Mouse (Mus musculus): ENCODE measurements around the gene Pkd1. TPM values are rescaled to one million over a fixed set of nuclear protein-coding genes. Genes with fewer than 3 reads are reported as not detected.

The Pkd1 gene
- polyA plus RNA-seq, 1 experiment from 2014 or later, result 31.6 TPM

DNA sequence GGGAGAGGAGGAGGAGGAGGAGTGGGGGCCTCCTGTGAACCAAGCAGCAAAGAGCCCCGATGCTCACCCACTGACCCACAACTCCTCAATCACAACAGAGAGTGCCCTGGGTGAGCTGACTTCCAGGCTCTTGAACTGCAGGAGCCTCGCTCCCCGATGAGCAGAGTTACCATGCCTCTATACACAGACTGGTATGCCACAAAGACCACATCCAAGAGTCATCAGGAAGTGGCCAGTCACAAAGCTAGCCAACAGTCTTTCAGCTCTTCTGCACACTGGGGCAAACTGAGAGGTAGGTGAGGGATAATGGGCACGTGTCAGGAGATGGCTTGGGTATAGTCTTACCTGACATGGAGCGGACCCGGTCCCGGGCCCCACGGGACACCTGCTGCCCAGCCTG lies 54.3 kb downstream of the Pkd1 start:
- Histone ChIP-seq H3K9ac (ENCODE audit: low read depth, low read length) (no peak overlapping the region), H3K9me3 (ENCODE audit: control insufficient read depth, low read length) (no peaks in the 10 kb centered on the region), H3K27ac (ENCODE audit: low read depth, low read length) (no peak overlapping the region), H3K36me3 (ENCODE audit: control insufficient read depth, insufficient read depth, low read length) (peaks cover 88% of the 10 kb centered on the region), H3K27me3 (ENCODE audit: control insufficient read depth, insufficient read depth, low read length) (no peaks in the 10 kb centered on the region), H3K4me3 (ENCODE audit: low read length) (no peak overlapping the region), H3K4me2 (replicated peaks; ENCODE audit: low read depth, low read length) (no peak overlapping the region), H3K4me1 (ENCODE audit: control insufficient read depth, insufficient read depth, low read length) (no peaks in the 10 kb centered on the region)
- WGBS, result 91% methylated on average over 8 of the region's 8 CpGs
- ATAC-seq (ENCODE audit: low FRiP score, low TSS enrichment), result no peak

- no peak overlapping the region for H3K27ac ChIP-seq (ENCODE audit: low read depth, low read length)
- H3K36me3 ChIP-seq (ENCODE audit: control insufficient read depth, insufficient read depth, low read length), result peaks cover 85% of the 10 kb centered on the region
- H3K4me2 ChIP-seq (replicated peaks; ENCODE audit: low read depth, low read length), result no peak overlapping the region
- H3K4me1 ChIP-seq (ENCODE audit: control insufficient read depth, insufficient read depth, low read length), result no peaks in the 10 kb centered on the region
- H3K9me3 ChIP-seq (ENCODE audit: control insufficient read depth, low read length), result no peaks in the 10 kb centered on the region
- 88% methylated on average over 3 of the region's 3 CpGs for WGBS
- H3K27me3 ChIP-seq (ENCODE audit: control insufficient read depth, insufficient read depth, low read length), result no peaks in the 10 kb centered on the region
- no peak overlapping the region for H3K4me3 ChIP-seq (ENCODE audit: low read length)
- ATAC-seq (ENCODE audit: low FRiP score, low TSS enrichment), result no peak
- no peak overlapping the region for H3K9ac ChIP-seq (ENCODE audit: low read depth, low read length)
Measured at GRCm38 (mm10) chr17:24604557-24604956, 54.9 kb downstream of the Pkd1 start.

DNA sequence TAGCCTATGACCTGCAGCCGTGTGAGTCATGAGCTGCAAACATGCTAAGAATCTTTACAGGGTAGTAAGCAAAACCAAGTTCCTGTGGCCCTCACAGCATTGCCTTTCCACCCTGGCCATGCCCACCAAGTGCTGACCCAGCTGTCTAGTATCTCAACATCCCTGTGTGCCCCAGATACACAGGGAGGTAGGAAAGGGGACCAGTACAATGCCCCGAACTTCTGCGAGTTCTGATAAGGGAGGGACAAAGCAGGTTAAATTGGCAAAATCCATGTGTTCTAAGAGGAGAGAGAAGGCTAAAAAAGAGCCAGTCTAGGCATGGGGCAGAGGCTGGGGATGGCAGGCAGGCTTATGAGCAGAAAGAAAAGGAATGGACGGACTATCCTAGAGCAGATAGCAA lies 58.7 kb downstream of the Pkd1 start:
- no peak for ATAC-seq (ENCODE audit: low FRiP score, low TSS enrichment)
- peaks cover 65% of the 10 kb centered on the region for H3K36me3 ChIP-seq (ENCODE audit: control insufficient read depth, insufficient read depth, low read length)
- no peak overlapping the region for H3K4me2 ChIP-seq (replicated peaks; ENCODE audit: low read depth, low read length)
- no peak overlapping the region for H3K4me3 ChIP-seq (ENCODE audit: low read length)
- no peak overlapping the region for H3K9ac ChIP-seq (ENCODE audit: low read depth, low read length)
- H3K4me1 ChIP-seq (ENCODE audit: control insufficient read depth, insufficient read depth, low read length), result no peaks in the 10 kb centered on the region
- H3K9me3 ChIP-seq (ENCODE audit: control insufficient read depth, low read length), result no peaks in the 10 kb centered on the region
- H3K27ac ChIP-seq (ENCODE audit: low read depth, low read length), result no peak overlapping the region
- H3K27me3 ChIP-seq (ENCODE audit: control insufficient read depth, insufficient read depth, low read length), result no peaks in the 10 kb centered on the region
- 92% methylated on average over 4 of the region's 4 CpGs for WGBS

DNA sequence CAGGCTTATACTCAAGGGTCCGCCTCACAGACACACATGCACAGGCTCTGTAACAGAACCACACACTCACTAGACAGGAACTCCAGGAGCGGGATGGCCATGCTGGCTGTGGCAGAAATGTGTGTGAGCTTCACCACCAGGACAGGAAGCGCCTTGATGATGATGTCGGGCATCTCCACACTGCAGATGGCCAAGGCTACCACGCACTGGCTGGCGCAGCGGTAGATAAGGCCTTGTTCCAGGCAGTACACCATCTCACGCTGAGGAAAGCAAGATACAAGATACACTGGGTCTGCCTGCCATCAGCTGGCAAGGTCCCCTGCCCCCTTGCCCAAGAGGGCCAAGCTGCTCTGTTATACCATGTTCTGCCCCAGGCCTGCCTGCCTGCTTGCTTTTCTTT lies 59.2 kb downstream of the Pkd1 start:
- Histone ChIP-seq H3K4me3 (ENCODE audit: low read length) (no peak overlapping the region), H3K36me3 (ENCODE audit: control insufficient read depth, insufficient read depth, low read length) (peaks cover 69% of the 10 kb centered on the region), H3K4me1 (ENCODE audit: control insufficient read depth, insufficient read depth, low read length) (no peaks in the 10 kb centered on the region), H3K27ac (ENCODE audit: low read depth, low read length) (no peak overlapping the region), H3K27me3 (ENCODE audit: control insufficient read depth, insufficient read depth, low read length) (no peaks in the 10 kb centered on the region), H3K9me3 (ENCODE audit: control insufficient read depth, low read length) (no peaks in the 10 kb centered on the region), H3K9ac (ENCODE audit: low read depth, low read length) (no peak overlapping the region), H3K4me2 (replicated peaks; ENCODE audit: low read depth, low read length) (no peak overlapping the region)
- no peak for ATAC-seq (ENCODE audit: low FRiP score, low TSS enrichment)
- WGBS, result 92% methylated on average over 8 of the region's 8 CpGs

DNA sequence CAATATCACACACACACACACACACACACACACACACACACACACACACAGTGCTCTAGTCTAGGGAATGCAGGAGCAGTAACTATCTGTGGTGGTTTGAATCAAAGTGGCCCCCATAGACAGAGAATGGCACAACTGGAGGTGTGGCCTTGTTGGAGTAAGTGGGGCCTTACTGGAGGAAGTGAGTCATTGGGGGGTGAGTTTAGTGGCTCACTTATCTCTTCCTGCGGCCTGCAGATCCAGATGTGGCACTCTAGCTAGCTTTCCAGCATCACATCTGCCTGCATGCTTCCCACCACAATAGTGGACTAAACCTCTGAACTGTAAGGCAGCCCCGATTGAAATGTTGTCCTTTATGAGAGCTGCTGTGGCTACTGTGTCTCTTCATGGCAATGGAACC lies 61.1 kb downstream of the Pkd1 start:
- no peak overlapping the region for H3K4me3 ChIP-seq (ENCODE audit: low read length)
- ATAC-seq (ENCODE audit: low FRiP score, low TSS enrichment), result no peak
- no peaks in the 10 kb centered on the region for H3K4me1 ChIP-seq (ENCODE audit: control insufficient read depth, insufficient read depth, low read length)
- no peaks in the 10 kb centered on the region for H3K27me3 ChIP-seq (ENCODE audit: control insufficient read depth, insufficient read depth, low read length)
- WGBS, result 88% methylated on average over 2 of the region's 2 CpGs
- no peak overlapping the region for H3K27ac ChIP-seq (ENCODE audit: low read depth, low read length)
- H3K36me3 ChIP-seq (ENCODE audit: control insufficient read depth, insufficient read depth, low read length), result peaks cover 70% of the 10 kb centered on the region
- no peaks in the 10 kb centered on the region for H3K9me3 ChIP-seq (ENCODE audit: control insufficient read depth, low read length)
- H3K9ac ChIP-seq (ENCODE audit: low read depth, low read length), result no peak overlapping the region
- no peak overlapping the region for H3K4me2 ChIP-seq (replicated peaks; ENCODE audit: low read depth, low read length)

GRCm38 (mm10) chr17:24617561-24618194 lies 68.0 kb downstream of the Pkd1 start:
- Histone ChIP-seq H3K27me3 (ENCODE audit: control insufficient read depth, insufficient read depth, low read length) (no peaks in the 10 kb centered on the region), H3K4me2 (replicated peaks; ENCODE audit: low read depth, low read length) (no peak overlapping the region), H3K4me1 (ENCODE audit: control insufficient read depth, insufficient read depth, low read length) (no peaks in the 10 kb centered on the region), H3K27ac (ENCODE audit: low read depth, low read length) (no peak overlapping the region), H3K4me3 (ENCODE audit: low read length) (no peak overlapping the region), H3K9me3 (ENCODE audit: control insufficient read depth, low read length) (no peaks in the 10 kb centered on the region), H3K36me3 (ENCODE audit: control insufficient read depth, insufficient read depth, low read length) (peaks cover 94% of the 10 kb centered on the region), H3K9ac (ENCODE audit: low read depth, low read length) (no peak overlapping the region)
- WGBS, result 85% methylated on average over 14 of the region's 14 CpGs
- ATAC-seq (ENCODE audit: low FRiP score, low TSS enrichment), result no peak

GRCm38 (mm10) chr17:24625472-24625871 lies 75.8 kb downstream of the Pkd1 start:
- WGBS, result 94% methylated on average over 8 of the region's 8 CpGs
- no peak for ATAC-seq (ENCODE audit: low FRiP score, low TSS enrichment)
- no peak overlapping the region for H3K27ac ChIP-seq (ENCODE audit: low read depth, low read length)

GRCm38 (mm10) chr17:24628646-24629045 lies 79.0 kb downstream of the Pkd1 start:
- WGBS, result 48% methylated on average over 5 of the region's 5 CpGs
- no peak for ATAC-seq (ENCODE audit: low FRiP score, low TSS enrichment)
- H3K36me3 ChIP-seq (ENCODE audit: control insufficient read depth, insufficient read depth, low read length), result peaks cover 64% of the 10 kb centered on the region

More at GRCm38 (mm10) chr17:24625472-24625871, 75.8 kb downstream of the Pkd1 start:
- Histone ChIP-seq H3K36me3 (ENCODE audit: control insufficient read depth, insufficient read depth, low read length) (peaks cover 91% of the 10 kb centered on the region), H3K4me1 (ENCODE audit: control insufficient read depth, insufficient read depth, low read length) (no peaks in the 10 kb centered on the region), H3K4me2 (replicated peaks; ENCODE audit: low read depth, low read length) (no peak overlapping the region), H3K4me3 (ENCODE audit: low read length) (no peak overlapping the region), H3K9ac (ENCODE audit: low read depth, low read length) (no peak overlapping the region), H3K9me3 (ENCODE audit: control insufficient read depth, low read length) (no peaks in the 10 kb centered on the region), H3K27me3 (ENCODE audit: control insufficient read depth, insufficient read depth, low read length) (no peaks in the 10 kb centered on the region)

GRCm38 (mm10) chr17:24630072-24630471 lies 80.4 kb downstream of the Pkd1 start:
- Histone ChIP-seq H3K4me3 (ENCODE audit: low read length) (no peak overlapping the region), H3K36me3 (ENCODE audit: control insufficient read depth, insufficient read depth, low read length) (peaks cover 53% of the 10 kb centered on the region), H3K9ac (ENCODE audit: low read depth, low read length) (no peak overlapping the region), H3K4me1 (ENCODE audit: control insufficient read depth, insufficient read depth, low read length) (peaks cover 13% of the 10 kb centered on the region), H3K27me3 (ENCODE audit: control insufficient read depth, insufficient read depth, low read length) (no peaks in the 10 kb centered on the region), H3K9me3 (ENCODE audit: control insufficient read depth, low read length) (no peaks in the 10 kb centered on the region), H3K4me2 (replicated peaks; ENCODE audit: low read depth, low read length) (no peak overlapping the region), H3K27ac (ENCODE audit: low read depth, low read length) (no peak overlapping the region)
- WGBS, result 90% methylated on average over 14 of the region's 14 CpGs
- ATAC-seq (ENCODE audit: low FRiP score, low TSS enrichment), result no peak

More at GRCm38 (mm10) chr17:24628646-24629045, 79.0 kb downstream of the Pkd1 start:
- no peaks in the 10 kb centered on the region for H3K9me3 ChIP-seq (ENCODE audit: control insufficient read depth, low read length)
- no peaks in the 10 kb centered on the region for H3K27me3 ChIP-seq (ENCODE audit: control insufficient read depth, insufficient read depth, low read length)
- H3K9ac ChIP-seq (ENCODE audit: low read depth, low read length), result no peak overlapping the region
- H3K4me1 ChIP-seq (ENCODE audit: control insufficient read depth, insufficient read depth, low read length), result peaks cover 13% of the 10 kb centered on the region
- no peak overlapping the region for H3K27ac ChIP-seq (ENCODE audit: low read depth, low read length)
- no peak overlapping the region for H3K4me3 ChIP-seq (ENCODE audit: low read length)
- no peak overlapping the region for H3K4me2 ChIP-seq (replicated peaks; ENCODE audit: low read depth, low read length)

All from kidney, embryonic 14.5 days (tissue).